Mouse (Mus musculus): ENCODE measurements around the gene Sord. TPM values are rescaled to one million over a fixed set of nuclear protein-coding genes. Genes with fewer than 3 reads are reported as not detected.

The Sord gene
- polyA plus RNA-seq (2012; rRNA removed) = 12.4 and 12.8 TPM in 2 replicates

DNA sequence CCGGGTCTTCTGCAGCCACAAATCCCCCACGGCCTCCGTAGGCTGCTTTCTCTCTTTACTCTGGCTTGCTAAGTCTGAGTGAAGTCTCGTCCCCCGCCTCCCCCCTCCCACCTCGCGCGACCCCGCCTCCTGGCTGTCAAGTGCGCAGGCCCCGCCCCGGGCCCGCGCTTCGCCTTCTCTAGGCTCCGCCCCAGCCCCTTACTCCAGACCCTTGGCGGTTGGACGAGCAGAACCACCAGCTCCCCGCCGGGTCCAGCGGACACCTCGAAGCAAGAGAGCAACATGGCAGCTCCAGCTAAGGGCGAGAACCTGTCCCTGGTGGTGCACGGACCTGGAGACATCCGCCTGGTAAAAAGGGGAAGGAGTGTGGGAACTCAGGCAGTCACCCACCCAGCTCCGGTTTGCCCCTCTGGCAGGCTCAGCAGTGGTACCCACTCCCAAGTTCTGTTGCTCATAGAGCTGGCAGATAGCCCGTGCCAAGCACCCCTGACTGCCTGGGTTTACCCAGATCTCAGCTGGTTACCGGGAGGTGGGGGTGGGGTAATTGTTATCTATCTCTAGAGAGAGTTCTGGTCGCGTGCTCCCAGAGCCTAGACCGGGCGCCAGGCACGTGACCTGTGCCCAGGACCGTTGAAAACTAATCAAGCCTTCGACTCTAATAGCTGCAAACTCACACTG lies at the start of gene Sord:
Gene Sord (plus strand): TSS at position 139 of the 678 bp plus-strand sequence.

GRCm38 (mm10) chr2:122186106-122186505 lies 48.4 kb upstream of the Sord start, which contains the start of the genes Patl2 and Terb2:
Gene Patl2 (minus strand): TSS chr2:122186189.
Gene Terb2 (plus strand): TSS chr2:122186272.

DNA sequence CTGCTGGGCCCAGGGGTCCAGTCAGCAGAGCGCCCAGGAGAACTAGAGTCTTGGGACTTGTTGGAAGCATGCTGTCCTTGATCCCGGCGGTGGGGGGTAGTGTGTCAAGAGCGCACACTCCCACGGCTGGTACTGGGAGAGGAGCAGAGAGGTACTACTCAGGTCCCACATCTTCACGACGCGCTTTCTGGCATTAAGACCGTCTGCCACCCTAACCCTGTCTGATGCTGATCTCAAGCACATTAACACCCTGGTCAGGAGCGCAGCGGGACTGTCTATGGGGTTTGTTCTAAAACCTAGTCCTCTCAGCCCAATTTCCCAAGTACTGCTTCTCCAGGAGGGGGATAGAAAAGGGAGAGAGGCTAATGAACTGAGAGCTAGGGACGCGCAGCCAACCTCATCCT lies 63.5 kb downstream of the Sord start, which contains the start of gene Duox2:
Gene Duox2 (minus strand): TSS at position 354 of the 404 bp plus-strand sequence.

GRCm38 (mm10) chr2:122298596-122299490 lies 64.3 kb downstream of the Sord start, which contains the start of gene Duoxa2:
Gene Duoxa2 (plus strand): TSS chr2:122298900.

GRCm38 (mm10) chr2:122313536-122313935 lies 79.0 kb downstream of the Sord start, which contains the start of gene Duoxa1:
Gene Duoxa1 (minus strand): TSS chr2:122313730.

Other genes starting within 250 kb of the Sord start
- 16.3 and 17.7 TPM in 2 replicates for gene Eif3j1, start 206.2 kb upstream of the Sord start, polyA plus RNA-seq (2012; rRNA removed)
- 12.9 and 14.0 TPM in 2 replicates for gene Spg11, start 116.4 kb upstream of the Sord start, polyA plus RNA-seq (2012; rRNA removed)
- gene B2m, start 87.1 kb upstream of the Sord start, polyA plus RNA-seq (2012; rRNA removed) = 82.4 and 110 TPM in 2 replicates
- not detected in 2 replicates for gene Trim69, start 74.0 kb upstream of the Sord start, polyA plus RNA-seq (2012; rRNA removed)
- gene Patl2, start 48.6 kb upstream of the Sord start, polyA plus RNA-seq (2012; rRNA removed) = 0.04 TPM in 1 of 2 replicates, not detected in the other
- not detected in 2 replicates for gene Terb2, start 48.5 kb upstream of the Sord start, polyA plus RNA-seq (2012; rRNA removed)
- gene Duox2, start 63.7 kb downstream of the Sord start, polyA plus RNA-seq (2012; rRNA removed) = 0.07 and 0.11 TPM in 2 replicates
- 0.05 and 0.18 TPM in 2 replicates for gene Duoxa2, start 64.2 kb downstream of the Sord start, polyA plus RNA-seq (2012; rRNA removed)
- gene Duoxa1, start 79.0 kb downstream of the Sord start, polyA plus RNA-seq (2012; rRNA removed) = 0.16 and 0.56 TPM in 2 replicates
- 0.09 and 0.15 TPM in 2 replicates for gene Duox1, start 80.9 kb downstream of the Sord start, polyA plus RNA-seq (2012; rRNA removed)
- gene Shf, start 134.4 kb downstream of the Sord start, polyA plus RNA-seq (2012; rRNA removed) = 77.8 and 78.5 TPM in 2 replicates
- gene Slc28a2, start 191.7 kb downstream of the Sord start, polyA plus RNA-seq (2012; rRNA removed) = 0.06 and 0.18 TPM in 2 replicates

Data from central nervous system, embryonic 14 days (tissue).